Mouse (Mus musculus): ENCODE data around the gene Npas1.

GRCm38 (mm10) chr7:16525448-16525847 lies 47.9 kb upstream of the Npas1 start:
- TF ChIP-seq CTCF (IDR thresholded peaks at IDR 0.05; ENCODE audit: insufficient read depth, low read depth, low read length) (no peak), POLR2A (IDR thresholded peaks at IDR 0.05; ENCODE audit: insufficient read depth, low read depth, low read length) (no peak)

Measured in olfactory bulb, adult 2 months (tissue).